Mouse (Mus musculus) thymus, adult 2 months (tissue): Measurements from ENCODE around the gene Cacna2d2.

Experiments
- CTCF ChIP-seq: fragments of 200-500 bp; IDR thresholded peaks from 2 replicates; pipeline ENCODE4 v1.5.1; 2012; ENCODE audit warnings: mild to moderate bottlenecking, control low read depth, low read length, moderate library complexity, borderline replicate concordance; ENCODE audit not compliant: control insufficient read depth, poor library complexity, insufficient read depth; ENCODE audit errors: extremely low read depth
- POLR2A ChIP-seq: fragments of 200-500 bp; IDR thresholded peaks from 2 replicates; pipeline ENCODE4 v1.6.1; 2012; ENCODE audit warnings: mild to moderate bottlenecking, low read length, control low read depth, moderate library complexity; ENCODE audit not compliant: control insufficient read depth, poor library complexity, insufficient read depth; ENCODE audit errors: extremely low read depth

GRCm38 (mm10) chr9:107500708-107501286, 101.4 kb downstream of the Cacna2d2 start:
- no peak for TF ChIP-seq CTCF
- TF ChIP-seq POLR2A, result no peak
